In genomic region chr3:60501561-60502151, GRCm38 (mm10) we compare ENCODE assay signal across 8 mouse cellular contexts. TPM values are rescaled to one million over a fixed set of nuclear protein-coding genes. Genes with fewer than 3 reads are reported as not detected.
A peak's percentile ranks its signal among the peaks of the same experiment; 100 is the strongest.
DNase-seq lines count a peak whose midpoint lies in the region; ATAC-seq and TF ChIP-seq lines count a peak whose summit lies in the region.

No protein-coding gene starts in this region.

- intact Hi-C loops in gastrocnemius, adult 2 months (cut with DNase I), result loop anchor here (1.0 to 5.0 kb wide), 3 partner anchors 30 to 101 kb away; no protein-coding TSS in a partner anchor

- no peaks in the 10 kb centered on the region for H3K9me3 ChIP-seq in midbrain, embryonic 15.5 days

- H3K27me3 ChIP-seq in midbrain, embryonic 15.5 days (replicated peaks), result no peaks in the 10 kb centered on the region; the same call in 1 of the 2 replicates

- H3K4me3 ChIP-seq in gastrocnemius, adult 2 months, result peak overlapping the region; percentile 84
- peak overlapping the region; percentile 91 for H3K4me3 ChIP-seq in midbrain, embryonic 15.5 days

- H3K27ac ChIP-seq in gastrocnemius, adult 2 months, result peak overlapping the region; percentile 99
- H3K27ac ChIP-seq in midbrain, embryonic 15.5 days, result peak overlapping the region; percentile 85

- no peak for TF ChIP-seq CTCF in gastrocnemius, adult 2 months (IDR thresholded peaks at IDR 0.05)

- H3K36me3 ChIP-seq in midbrain, embryonic 15.5 days (replicated peaks), result no peaks in the 10 kb centered on the region

- peak overlapping the region; percentile 62 for H3K9ac ChIP-seq in midbrain, embryonic 15.5 days

- H3K4me2 ChIP-seq in midbrain, embryonic 15.5 days, result peak overlapping the region; percentile 72

- DNase-seq in 416B (ENCODE audit: low read depth), result peak; percentile 87
- DNase-seq in MEL-GATA-1-ER (ENCODE audit: extremely low read depth, low read depth), result peak; percentile 47
- peak; percentile 87 for DNase-seq in gastrocnemius, adult 2 months
- peak; percentile 83 for DNase-seq in induced T-regulatory cell, adult 2 months (ENCODE audit: low read depth)
- peak; percentile 50 for DNase-seq in liver
- DNase-seq in thymus, postnatal 0 days (ENCODE audit: low spot score), result peak; percentile 75

- ATAC-seq in common myeloid progenitor, adult 5-6 weeks (replicated peaks; ENCODE audit: low read depth, poor library complexity, severe bottlenecking), result peak; percentile 42
- peak; percentile 88 for ATAC-seq in midbrain, embryonic 15.5 days (replicated peaks)

- WGBS in midbrain, embryonic 15.5 days, result 2% methylated on average over 29 of the region's 29 CpGs

- peaks cover 38% of the 10 kb centered on the region for H3K4me1 ChIP-seq in midbrain, embryonic 15.5 days

RNA-seq across cellular contexts. Expression of gene Mbnl1, which starts 29.0 kb away (rescaled TPM):
- 788 and 813 TPM in 2 replicates for total RNA-seq in common myeloid progenitor, adult 5-6 weeks (2017)
- total RNA-seq in gastrocnemius, adult 2 months (2021), result 100 to 1,000 TPM; 495 to 592 TPM
- polyA plus RNA-seq in midbrain, embryonic 15.5 days (2015; fragmentation: Nextera tagmentation; extraction: Ambion mirVana), result 46.6 and 48.4 TPM in 2 replicates
- 224 and 235 TPM in 2 replicates for polyA plus RNA-seq in thymus, postnatal 0 days (2015; fragmentation: Nextera tagmentation; extraction: Ambion mirVana)

Comparison
In these comparisons a context has a peak if more than half of its experiments do, and no peak if none do; other contexts are left out.
1. Peak in every context shown above with its lines: DNase-seq, ATAC-seq, H3K4me3 ChIP-seq and H3K27ac ChIP-seq.